Mouse (Mus musculus) stomach, embryonic 14.5 days (tissue): ENCODE data around the gene Pla2g3. TPM values are rescaled to one million over a fixed set of nuclear protein-coding genes. Genes with fewer than 3 reads are reported as not detected.

Source experiments
- ATAC-seq: fragments of 200-750 bp; cut with Nextera tagmentation; 2 replicates; pipeline ENCODE4 v1.8.0; 2017; ENCODE audit warnings: low read depth, moderate TSS enrichment; ENCODE audit not compliant: insufficient number of reproducible peaks, insufficient read depth, low FRiP score
- H3K27ac ChIP-seq: fragments of 300-500 bp; sonication (generic); 2 replicates; pipeline ENCODE4 v1.5.1; 2014; ENCODE audit warnings: mild to moderate bottlenecking, low read length, moderate library complexity, mixed read lengths
- H3K27me3 ChIP-seq: fragments of 300-500 bp; sonication (generic); 2 replicates; pipeline ENCODE4 v1.6.1; 2014; ENCODE audit warnings: low read length, control low read depth, mixed read lengths; ENCODE audit not compliant: control insufficient read depth, insufficient read depth
- H3K36me3 ChIP-seq: fragments of 300-500 bp; sonication (generic); 2 replicates; pipeline ENCODE4 v1.6.1; 2014; ENCODE audit warnings: mild to moderate bottlenecking, control low read depth, low read length, moderate library complexity, mixed read lengths; ENCODE audit not compliant: control insufficient read depth, insufficient read depth
- H3K4me1 ChIP-seq: fragments of 300-500 bp; sonication (generic); 2 replicates; pipeline ENCODE4 v1.6.1; 2014; ENCODE audit warnings: low read length, control low read depth, mixed read lengths; ENCODE audit not compliant: control insufficient read depth, insufficient read depth
- H3K4me2 ChIP-seq: fragments of 300-500 bp; sonication (generic); replicated peaks from 2 replicates; pipeline ENCODE4 v1.6.1; 2014; ENCODE audit warnings: low read depth, low read length, control low read depth
- H3K4me3 ChIP-seq: fragments of 300-500 bp; sonication (generic); 2 replicates; pipeline ENCODE4 v1.5.1; 2014; ENCODE audit warnings: low read depth, low read length, control low read depth
- H3K9ac ChIP-seq: fragments of 300-500 bp; sonication (generic); replicated peaks from 2 replicates; pipeline ENCODE4 v1.6.1; 2014; ENCODE audit warnings: low read depth, mild to moderate bottlenecking, control low read depth, low read length, moderate library complexity, mixed read lengths
- H3K9me3 ChIP-seq: fragments of 300-500 bp; sonication (generic); 2 replicates; pipeline ENCODE4 v1.6.1; 2016; ENCODE audit warnings: low read depth, low read length, control low read depth; ENCODE audit not compliant: control insufficient read depth
- WGBS: fragments of 180-500 bp; shearing (Covaris S2); extraction: QIAGEN DNeasy Blood & Tissue Kit; methylation state at CpG from one replicate; pipeline ENCODE4 v1.1.7; 2014; 5-methylcytosine and 5-hydroxymethylcytosine counted together
- polyA plus RNA-seq: library from polyadenylated mRNA; unstranded; fragments of >200 nt; fragmentation: Nextera tagmentation; extraction: Ambion mirVana; gene quantifications from 2 replicates; pipeline ENCODE4 v1.2.1, GENCODE M21; 2014

The Pla2g3 gene
- polyA plus RNA-seq, 1 experiment from 2014 or later: 0.17 TPM

- Histone ChIP-seq H3K4me3 (peak within 1 kb of the TSS; percentile 58), H3K4me1 (peaks cover 17% of the 10 kb centered on the region), H3K36me3 (no peaks in the 10 kb centered on the region; the same call in 1 of the 2 replicates), H3K9ac (peak within 1 kb of the TSS; percentile 28; the same call in 1 of the 2 replicates), H3K9me3 (no peaks in the 10 kb centered on the region), H3K27ac (no peak within 1 kb of the TSS; the same call in 1 of the 2 replicates), H3K27me3 (peaks cover 3% of the 10 kb centered on the region; the same call in 1 of the 2 replicates), H3K4me2 (peak within 1 kb of the TSS; percentile 59)
- peak; percentile 76 for ATAC-seq
- WGBS: under 1% methylated on average over 26 of the region's 26 CpGs
Observed at GRCm38 (mm10) chr11:3514529-3515054, 26.5 kb downstream of the Pla2g3 start, which contains the start of gene Selenom. Gene Selenom (plus strand): TSS chr11:3514684.

DNA sequence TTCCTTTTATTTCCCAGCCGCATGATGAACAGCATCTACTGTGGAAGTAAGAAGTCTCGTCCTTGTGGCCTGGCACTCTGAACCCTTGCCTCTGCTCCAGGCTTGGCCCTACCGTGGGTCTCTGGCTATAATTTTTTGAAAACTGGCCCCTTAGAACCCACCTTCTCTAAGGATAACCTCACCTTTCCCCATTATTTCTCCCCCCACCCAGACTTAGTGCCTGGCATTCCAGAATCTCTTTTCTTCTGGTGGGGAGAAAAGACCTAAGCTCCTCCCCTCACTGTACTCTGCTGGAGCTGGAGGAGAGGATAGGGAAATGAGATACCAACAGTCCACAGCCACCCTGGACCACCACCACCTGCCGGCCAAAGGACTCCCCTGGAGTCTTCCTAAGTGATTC lies 27.1 kb downstream of the Pla2g3 start:
- peaks cover 17% of the 10 kb centered on the region for H3K4me1 ChIP-seq
- no peak overlapping the region; the same call in 1 of the 2 replicates for H3K27ac ChIP-seq
- peak overlapping the region; percentile 28; the same call in 1 of the 2 replicates for H3K9ac ChIP-seq
- H3K27me3 ChIP-seq: peaks cover 3% of the 10 kb centered on the region; the same call in 1 of the 2 replicates
- peak overlapping the region; percentile 59 for H3K4me2 ChIP-seq
- no peak for ATAC-seq
- H3K9me3 ChIP-seq: no peaks in the 10 kb centered on the region
- 9% methylated on average over 4 of the region's 4 CpGs for whole genome bisulfite sequencing
- no peaks in the 10 kb centered on the region; the same call in 1 of the 2 replicates for H3K36me3 ChIP-seq
- peak overlapping the region; percentile 58 for H3K4me3 ChIP-seq

DNA sequence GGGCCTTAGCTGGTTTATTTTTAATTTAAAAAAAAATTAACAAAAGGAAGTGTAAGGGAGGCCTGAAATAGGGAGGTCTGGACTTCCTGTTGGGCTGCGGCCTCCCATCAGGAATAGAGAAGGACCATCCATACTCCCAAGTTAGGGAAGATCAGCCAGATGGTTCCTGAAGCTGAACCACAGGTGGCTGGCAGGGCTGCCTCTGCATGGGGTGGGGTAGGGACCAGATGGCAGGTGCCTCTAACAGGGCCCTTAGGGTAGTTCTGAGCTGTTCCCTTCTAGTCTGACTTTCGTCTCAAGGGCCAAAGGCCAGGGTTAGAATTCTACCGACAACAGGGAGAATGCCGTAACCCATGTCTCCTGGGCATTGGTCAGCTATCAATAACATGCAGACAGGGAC lies 27.6 kb downstream of the Pla2g3 start:
- no peak for ATAC-seq

GRCm38 (mm10) chr11:3516121-3516520 lies 28.0 kb downstream of the Pla2g3 start:
- Histone ChIP-seq H3K27ac (no peak overlapping the region), H3K9me3 (no peaks in the 10 kb centered on the region), H3K27me3 (peaks cover 3% of the 10 kb centered on the region; the same call in 1 of the 2 replicates), H3K4me2 (peak overlapping the region; percentile 59; the same call in 1 of the 2 replicates), H3K36me3 (peaks cover 7% of the 10 kb centered on the region; the same call in 1 of the 2 replicates), H3K4me3 (no peak overlapping the region), H3K4me1 (peaks cover 17% of the 10 kb centered on the region), H3K9ac (no peak overlapping the region)
- WGBS: 81% methylated on average over 5 of the region's 5 CpGs
- ATAC-seq: no peak

More for the DNA sequence above, 27.6 kb downstream of the Pla2g3 start:
- Histone ChIP-seq H3K27me3 (peaks cover 3% of the 10 kb centered on the region; the same call in 1 of the 2 replicates), H3K4me1 (peaks cover 17% of the 10 kb centered on the region), H3K9ac (no peak overlapping the region), H3K9me3 (no peaks in the 10 kb centered on the region), H3K36me3 (peaks cover 3% of the 10 kb centered on the region; the same call in 1 of the 2 replicates), H3K4me3 (peak overlapping the region; percentile 58), H3K27ac (no peak overlapping the region), H3K4me2 (peak overlapping the region; percentile 59)
- 81% methylated on average over 4 of the region's 4 CpGs for WGBS

- WGBS: 2% methylated on average over 50 of the region's 50 CpGs
- H3K27ac ChIP-seq: no peak overlapping the region
- peak; percentile 30; the same call in 1 of the 2 replicates for ATAC-seq
Observed at GRCm38 (mm10) chr11:3516859-3517845, 29.1 kb downstream of the Pla2g3 start.

DNA sequence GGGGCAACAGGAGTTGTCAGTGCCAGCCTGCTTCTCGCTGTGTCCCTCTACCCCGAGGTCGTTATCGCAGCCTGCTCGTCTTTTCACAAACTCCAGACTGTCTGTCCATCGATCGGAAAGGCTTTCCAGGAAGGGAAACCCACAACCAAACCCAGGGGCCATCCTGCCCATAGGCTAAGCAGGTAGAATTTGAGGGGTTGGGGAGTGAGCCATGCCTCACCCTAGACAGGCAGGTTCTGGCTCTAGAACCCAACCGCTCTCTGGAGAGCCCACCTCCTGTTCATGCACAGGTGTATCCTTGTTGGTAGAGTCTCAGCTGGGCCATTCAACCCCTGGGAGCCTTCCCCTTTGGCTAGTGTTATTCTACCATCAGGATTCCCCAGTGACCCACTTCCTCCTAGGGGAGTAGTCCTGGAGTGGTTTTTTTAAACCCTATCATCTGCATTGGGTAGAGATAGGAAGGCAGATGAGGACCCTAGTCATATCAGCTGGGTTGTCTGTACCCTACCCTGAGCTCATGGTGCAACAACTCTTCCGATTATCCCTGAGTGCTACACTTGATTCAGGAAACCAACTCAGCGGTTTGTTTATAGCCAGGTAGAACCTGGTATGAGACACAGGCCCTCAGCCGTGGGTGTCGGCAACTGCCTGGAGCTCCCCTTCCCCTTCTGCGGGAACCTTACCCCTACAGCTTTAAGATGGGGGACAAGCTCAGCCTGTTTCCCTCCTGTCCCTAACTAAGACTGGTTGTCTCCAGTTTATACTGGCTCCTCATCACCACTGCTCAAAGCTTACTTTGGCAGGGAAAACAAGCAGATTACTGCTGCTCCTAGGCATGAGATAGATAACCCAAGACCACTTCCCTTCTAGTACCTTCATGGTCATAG lies 30.0 kb downstream of the Pla2g3 start:
- Histone ChIP-seq H3K9ac (no peak overlapping the region), H3K4me3 (no peak overlapping the region), H3K4me1 (peaks cover 17% of the 10 kb centered on the region), H3K36me3 (peaks cover 26% of the 10 kb centered on the region), H3K9me3 (no peaks in the 10 kb centered on the region), H3K27ac (no peak overlapping the region), H3K4me2 (peak overlapping the region; percentile 77), H3K27me3 (peaks cover 3% of the 10 kb centered on the region; the same call in 1 of the 2 replicates)
- 49% methylated on average over 13 of the region's 13 CpGs for WGBS
- ATAC-seq: 0 out of 2 replicates have a peak, but pooled peaks have one; percentile 8

More at GRCm38 (mm10) chr11:3516859-3517845, 29.1 kb downstream of the Pla2g3 start:
- Histone ChIP-seq H3K9ac (0 out of 2 replicates have a peak overlapping the region, but pooled peaks have one; percentile 6), H3K9me3 (no peaks in the 10 kb centered on the region), H3K4me2 (peak overlapping the region; percentile 77), H3K4me3 (peak overlapping the region; percentile 26), H3K4me1 (peaks cover 17% of the 10 kb centered on the region), H3K27me3 (peaks cover 3% of the 10 kb centered on the region; the same call in 1 of the 2 replicates), H3K36me3 (peaks cover 17% of the 10 kb centered on the region)

DNA sequence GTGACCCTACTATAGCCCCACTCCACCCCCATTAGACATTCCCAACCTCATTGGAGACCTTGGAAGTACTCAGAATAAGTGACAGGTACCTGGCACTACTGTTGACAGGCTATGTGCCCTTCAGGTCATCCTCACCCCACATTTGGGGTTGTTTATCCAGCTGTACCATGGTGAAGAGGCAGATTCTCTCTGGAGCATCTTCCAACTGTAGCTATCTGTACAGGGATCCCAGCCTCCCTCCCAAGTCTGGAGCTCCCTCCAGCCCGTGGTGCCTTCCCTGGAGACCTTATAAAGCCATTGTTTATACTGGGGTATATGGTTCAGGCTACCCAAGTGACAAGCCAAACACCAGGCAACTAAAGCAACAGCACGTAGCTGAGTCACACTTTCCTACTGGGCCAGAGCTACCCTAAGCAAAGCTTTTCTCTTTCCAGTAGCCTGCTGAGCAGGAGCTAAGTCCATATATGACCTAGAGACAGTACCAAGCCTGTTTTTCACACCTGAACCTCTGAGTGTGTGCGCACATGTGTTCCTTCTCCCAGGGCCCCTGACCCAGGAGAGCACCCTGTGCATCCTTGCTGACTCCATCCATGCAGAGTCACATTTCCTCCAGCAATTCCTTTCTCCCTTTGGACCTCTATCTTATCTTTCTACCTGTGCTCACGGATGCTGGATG lies 31.1 kb downstream of the Pla2g3 start:
- H3K9ac ChIP-seq: no peak overlapping the region
- no peaks in the 10 kb centered on the region for H3K9me3 ChIP-seq
- no peak overlapping the region for H3K4me3 ChIP-seq
- 67% methylated on average over 4 of the region's 4 CpGs for WGBS
- H3K36me3 ChIP-seq: peaks cover 37% of the 10 kb centered on the region
- no peak for ATAC-seq
- H3K27me3 ChIP-seq: peaks cover 3% of the 10 kb centered on the region; the same call in 1 of the 2 replicates
- peaks cover 14% of the 10 kb centered on the region for H3K4me1 ChIP-seq
- no peak overlapping the region for H3K4me2 ChIP-seq
- H3K27ac ChIP-seq: no peak overlapping the region
